Mouse (Mus musculus): Measurements from ENCODE around the gene Vmn1r207-ps.
"Not testable (repeated sequence)": the region's sequence is repeated elsewhere in the genome, so short reads cannot be mapped to it uniquely, and the experiment has no call there.

The Vmn1r207-ps gene

DNA sequence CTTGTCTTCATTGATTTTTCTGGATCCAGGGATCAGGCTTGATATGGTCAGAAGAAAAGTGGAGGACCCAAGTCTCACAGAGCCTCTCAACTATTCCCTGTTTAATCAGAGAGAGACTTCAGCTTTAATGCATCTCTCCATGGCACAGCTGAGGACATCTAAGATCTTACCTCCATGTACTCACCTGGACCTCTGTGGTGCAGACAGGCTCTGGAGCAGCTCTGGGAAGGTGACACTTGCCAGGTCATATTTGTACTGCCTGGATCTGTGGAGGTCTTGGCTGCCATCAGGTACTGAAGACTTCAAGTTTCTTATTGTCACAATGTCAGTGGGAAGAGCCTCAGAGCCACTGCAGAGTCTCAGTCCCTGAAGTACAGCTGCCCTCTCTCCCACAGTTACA, at the start of gene Vmn1r207-ps:
Gene Vmn1r207-ps, minus strand, starts transcription at position 101 of the 400 bp plus-strand sequence.
- DNase-seq (ENCODE audit: low spot score), result not testable (repeated sequence)

DNA sequence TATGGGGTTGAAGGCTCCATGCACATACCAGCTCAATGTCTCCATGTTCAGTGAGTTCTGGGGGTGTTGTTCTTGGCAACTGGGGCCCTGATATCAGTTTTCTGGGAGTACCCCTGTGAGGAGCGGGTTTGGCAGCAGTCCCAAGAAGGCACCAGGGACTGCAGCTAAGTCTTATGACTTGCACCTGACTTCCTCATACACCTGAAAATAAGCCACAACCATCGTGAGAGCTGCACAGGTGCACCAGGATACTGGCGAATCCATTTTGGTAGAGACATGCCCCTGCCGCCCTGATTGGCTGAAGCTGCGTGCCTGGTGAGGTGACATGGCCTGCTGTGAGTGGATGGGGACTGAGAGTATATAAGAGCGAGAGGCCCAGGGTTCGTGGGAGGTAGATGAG, 47.9 kb upstream of the Vmn1r207-ps start, which contains the start of gene Vmn1r208:
Gene Vmn1r208, minus strand, starts transcription at position 101 of the 400 bp plus-strand sequence.
- DNase-seq (ENCODE audit: low spot score), result not testable (repeated sequence)

DNA sequence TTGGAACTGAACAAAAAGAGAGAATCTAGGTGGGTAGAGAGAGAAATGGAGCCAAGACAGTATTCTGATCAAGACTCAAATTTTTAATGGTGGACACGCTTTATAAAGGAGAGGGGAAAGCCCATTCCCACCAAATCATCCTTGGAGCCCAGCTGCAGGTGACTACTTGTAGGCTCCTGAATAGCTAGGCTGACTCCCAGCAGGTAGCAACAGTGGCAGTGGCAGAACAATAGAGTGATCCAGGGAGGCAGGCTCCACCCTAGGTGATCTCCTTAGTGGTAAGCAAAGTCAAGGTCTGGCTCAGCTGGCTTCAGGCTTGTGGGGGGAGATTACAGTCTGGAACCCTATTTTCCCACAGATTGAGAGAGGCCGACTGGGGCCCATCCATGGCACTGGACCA, 42.2 kb upstream of the Vmn1r207-ps start:
- not testable (repeated sequence) for DNase-seq (ENCODE audit: low spot score)

DNA sequence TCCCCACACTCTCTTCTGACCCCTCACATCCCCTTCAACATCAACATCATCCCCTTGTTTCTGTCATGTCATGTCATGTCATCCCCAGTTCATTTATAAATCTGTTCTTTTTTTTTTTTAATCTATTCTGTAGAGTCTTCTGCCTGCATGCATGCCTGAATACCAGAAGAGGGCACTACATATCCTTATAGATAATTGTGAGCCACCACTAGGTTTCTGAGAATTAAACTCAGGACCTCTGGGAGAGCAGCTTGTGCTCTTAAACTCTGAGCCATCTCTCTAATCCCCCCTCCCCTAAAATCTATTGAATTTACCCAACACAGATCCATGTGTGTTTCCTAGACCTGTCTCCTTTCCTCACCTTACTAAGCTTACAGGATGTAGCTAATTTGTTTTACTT, 18.1 kb upstream of the Vmn1r207-ps start:
- peak; percentile 7 for DNase-seq (ENCODE audit: low spot score)

DNA sequence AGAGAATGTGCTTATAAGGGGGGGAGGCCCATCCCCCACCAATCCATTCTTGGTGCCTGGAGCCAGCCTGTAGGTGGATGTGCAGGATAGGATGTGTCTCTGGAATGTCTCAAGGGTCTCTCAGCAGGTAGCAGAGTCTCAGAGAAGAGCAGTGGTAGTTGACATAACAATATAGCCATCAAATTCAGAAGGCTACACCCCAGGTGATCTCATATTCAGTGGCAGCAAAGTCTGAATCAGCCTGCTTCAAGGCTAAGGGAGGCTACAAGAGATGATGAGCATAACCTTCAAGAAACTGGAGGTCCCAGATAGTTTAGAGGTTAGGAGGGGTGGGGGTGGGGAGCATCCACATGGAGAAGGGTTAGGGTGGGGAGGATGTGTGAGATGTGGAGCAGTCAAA, 22.5 kb downstream of the Vmn1r207-ps start:
- DNase-seq (ENCODE audit: low spot score), result not testable (repeated sequence)

DNA sequence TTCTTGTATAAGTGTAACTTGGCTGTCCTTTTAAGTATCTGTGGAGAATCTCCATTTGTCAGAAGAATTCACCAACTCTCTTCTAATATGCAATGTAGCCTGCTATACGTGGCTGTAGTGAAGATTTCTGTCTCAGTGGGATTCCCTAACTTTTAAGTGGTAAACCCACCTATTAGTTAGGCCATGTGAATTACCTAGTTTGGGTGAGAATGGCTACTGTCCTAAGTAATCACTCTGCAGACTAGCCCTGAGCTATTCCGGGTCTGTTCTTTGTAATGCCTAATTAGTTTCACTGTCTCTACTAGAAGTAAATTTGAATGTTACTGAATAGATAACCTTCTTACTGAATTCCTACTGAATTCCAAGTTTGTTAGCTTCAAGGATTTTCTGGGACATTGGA, 26.5 kb downstream of the Vmn1r207-ps start:
- DNase-seq (ENCODE audit: low spot score), result not testable (repeated sequence)
